Mouse (Mus musculus) gastrocnemius, postnatal 25 days (tissue): ENCODE results near the gene Stk11ip. TPM values are rescaled to one million over a fixed set of nuclear protein-coding genes. Genes with fewer than 3 reads are reported as not detected.

Source experiments
- DNase-seq: peaks from one replicate; pipeline ENCODE4 v3.0.0; 2022
- total RNA-seq, 2 experiments: library from RNA; stranded (reverse); gene quantifications; 1 replicate in 1 of 2; 2 replicates in 1 of 2; pipeline ENCODE4 v1.2.3; 2021

Stk11ip gene
- total RNA-seq, 2 experiments from 2014 or later: 5.3 to 5.6 TPM

DNA sequence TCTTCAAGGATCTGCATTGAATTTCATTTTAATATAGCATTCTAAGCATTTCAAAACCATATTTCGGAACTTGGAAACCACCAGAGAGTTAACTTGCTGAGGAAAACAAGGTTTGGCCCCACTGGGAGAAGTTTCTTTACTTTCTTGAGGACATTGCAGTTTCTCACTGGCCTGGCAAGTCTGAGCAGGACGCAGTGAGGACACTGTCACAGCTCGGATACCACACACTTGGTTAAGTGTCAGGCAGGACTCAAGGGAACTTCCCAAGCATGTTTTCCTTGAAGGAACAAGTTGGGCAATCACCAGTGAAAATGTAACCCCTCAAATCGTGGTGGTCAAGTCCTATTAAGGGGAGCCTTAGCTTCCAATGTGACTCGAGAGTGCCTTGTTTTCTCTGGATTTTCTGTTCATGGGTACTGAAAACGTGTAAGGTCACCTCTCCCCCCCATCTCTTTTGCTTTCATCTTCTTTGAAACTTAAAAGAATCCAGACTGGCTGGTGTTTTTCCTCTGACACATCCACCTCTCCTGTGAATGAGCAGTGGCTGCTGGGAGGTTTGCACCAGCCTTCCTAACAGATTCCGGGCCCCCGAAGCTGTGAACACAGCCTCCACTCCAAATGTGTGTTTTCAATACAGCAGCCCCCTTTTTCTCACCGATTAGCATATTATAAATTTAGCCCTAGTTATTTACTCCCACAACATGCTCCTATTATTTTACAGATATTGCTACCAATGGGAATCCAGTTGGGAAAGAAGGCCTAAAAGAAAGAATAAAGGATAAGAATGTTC lies 16.9 kb upstream of the Stk11ip start:
- no peak for DNase-seq

DNA sequence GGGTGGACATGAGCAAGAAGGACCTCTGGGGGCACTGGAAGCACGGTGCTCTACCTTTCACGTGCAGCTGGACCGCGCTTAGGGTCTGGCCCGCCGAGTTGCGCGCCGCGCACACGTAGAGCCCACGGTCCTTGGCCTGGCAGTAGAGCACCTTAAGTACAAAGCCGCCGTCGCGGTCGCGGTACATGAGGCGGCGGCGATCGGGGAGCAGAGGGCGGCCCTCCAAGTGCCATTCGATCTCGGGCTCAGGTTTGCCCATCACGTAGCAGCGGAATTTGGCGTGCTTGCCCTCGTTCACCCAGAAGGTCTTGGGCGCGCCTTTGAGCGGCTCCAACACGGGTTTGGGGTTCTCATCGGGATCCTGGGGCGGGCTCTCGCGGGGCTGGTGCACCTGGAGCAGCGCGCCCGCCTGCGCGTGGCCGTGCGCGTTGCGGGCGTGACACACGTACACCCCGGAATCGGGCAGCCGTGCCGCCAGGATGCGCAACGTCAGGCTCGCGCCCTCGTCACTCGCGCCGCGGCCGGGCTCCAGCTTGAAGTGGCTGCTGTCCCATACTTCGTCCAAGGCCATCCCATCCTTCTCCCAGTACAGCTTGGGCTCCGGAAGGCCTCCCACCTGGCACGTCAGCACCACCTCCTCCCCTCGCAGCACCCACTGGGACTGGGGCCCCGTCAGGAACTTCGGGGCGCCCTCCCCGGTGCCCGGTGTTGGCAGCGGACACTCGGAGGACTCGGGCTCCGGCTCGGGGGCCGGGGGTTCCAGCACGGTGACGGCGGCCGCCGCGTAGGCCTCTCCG lies 16.0 kb upstream of the Stk11ip start:
- peak; percentile 78 for DNase-seq

DNA sequence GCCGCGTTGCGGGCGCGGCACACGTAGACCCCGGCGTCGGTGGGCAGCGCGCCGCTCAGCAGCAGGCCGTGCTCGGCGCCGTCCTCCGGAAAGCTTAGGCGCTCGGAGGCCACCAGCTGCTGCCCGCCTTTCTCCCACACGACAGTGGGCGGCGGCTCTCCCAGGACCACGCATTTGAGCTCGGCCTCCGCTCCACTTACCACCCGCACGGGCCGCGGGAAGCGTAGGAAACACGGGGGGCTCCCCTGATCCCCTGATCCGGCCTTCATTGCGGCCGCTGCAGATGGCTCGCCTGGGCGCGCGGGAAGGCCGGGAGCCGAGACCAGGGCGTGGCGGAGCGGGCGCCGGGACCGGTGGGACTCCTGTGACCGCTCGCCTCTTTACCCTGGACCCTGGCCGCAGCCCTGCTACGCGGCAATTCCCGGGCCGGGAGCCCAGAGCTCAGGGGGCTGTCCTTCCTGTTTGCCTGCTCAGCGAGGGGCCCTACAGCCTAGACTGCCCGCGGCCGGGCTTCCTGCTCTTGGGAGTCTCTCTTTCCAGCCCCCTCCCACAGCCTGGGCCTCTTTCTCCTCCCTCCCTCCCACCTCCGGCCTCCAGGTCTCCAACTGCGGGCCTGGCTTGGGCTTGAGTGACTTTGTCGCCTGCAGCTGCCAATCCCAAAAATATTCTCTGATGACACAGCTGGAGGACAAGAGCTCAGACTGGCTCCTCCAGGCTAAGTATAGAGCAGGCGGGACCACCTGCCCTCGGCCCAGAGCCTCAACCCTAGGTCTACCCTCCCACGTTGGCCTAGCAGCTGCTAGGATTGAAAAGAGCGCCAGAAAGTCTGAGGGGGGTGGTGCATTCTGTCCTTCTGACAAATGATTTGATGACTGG lies 15.1 kb upstream of the Stk11ip start, which contains the start of gene Obsl1:
Gene Obsl1, minus strand, starts transcription at position 497 of the 876 bp plus-strand sequence.
- peak; percentile 81 for DNase-seq

DNA sequence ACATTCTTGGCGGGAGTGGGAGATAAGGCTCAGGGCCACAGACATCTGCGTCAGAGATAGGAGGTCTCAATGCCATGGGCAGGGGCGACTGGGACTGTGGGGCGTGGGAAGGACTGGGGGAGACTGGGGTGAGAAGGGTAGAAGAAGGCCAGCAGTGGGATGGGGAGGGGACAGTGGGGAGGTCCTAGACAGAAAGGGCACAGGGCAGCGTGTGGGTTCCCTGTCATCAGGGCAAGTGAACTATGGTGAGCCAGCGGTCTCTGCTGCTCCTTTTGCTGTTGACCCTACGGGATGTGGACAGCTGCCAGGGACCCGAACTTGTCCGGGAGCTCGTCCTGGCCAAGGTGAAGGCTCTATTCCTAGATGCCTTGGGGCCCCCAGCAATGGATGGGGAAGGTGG lies 14.3 kb upstream of the Stk11ip start, which contains the start of gene Inha:
Gene Inha, plus strand, starts transcription at position 72 of the 400 bp plus-strand sequence.
- DNase-seq: no peak

GRCm38 (mm10) chr1:75509586-75509985 lies 11.7 kb upstream of the Stk11ip start:
- no peak for DNase-seq

DNA sequence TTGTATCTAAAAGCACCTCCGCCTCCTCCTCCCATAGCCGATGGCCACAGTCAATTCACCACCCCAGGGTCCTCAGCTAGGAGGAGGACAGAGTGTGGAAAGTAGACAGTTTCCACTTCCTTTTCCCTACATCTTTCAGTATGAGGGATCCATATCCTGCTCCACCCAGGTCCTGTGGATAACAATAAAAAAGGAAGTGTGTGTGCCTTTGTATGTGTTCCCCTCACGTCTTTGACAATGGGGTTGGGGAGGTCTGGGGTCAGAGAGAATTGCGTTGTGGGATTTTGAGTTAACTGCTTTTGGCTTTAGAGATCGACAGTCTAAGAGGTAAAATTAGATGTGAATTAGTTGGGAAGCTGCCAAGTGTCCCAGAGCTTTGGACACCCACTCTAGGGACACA lies 11.2 kb upstream of the Stk11ip start:
- DNase-seq: no peak

GRCm38 (mm10) chr1:75511437-75512210 lies 9.7 kb upstream of the Stk11ip start:
- no peak for DNase-seq

- DNase-seq: no peak
Measured at GRCm38 (mm10) chr1:75512550-75512949, 8.8 kb upstream of the Stk11ip start.

DNA sequence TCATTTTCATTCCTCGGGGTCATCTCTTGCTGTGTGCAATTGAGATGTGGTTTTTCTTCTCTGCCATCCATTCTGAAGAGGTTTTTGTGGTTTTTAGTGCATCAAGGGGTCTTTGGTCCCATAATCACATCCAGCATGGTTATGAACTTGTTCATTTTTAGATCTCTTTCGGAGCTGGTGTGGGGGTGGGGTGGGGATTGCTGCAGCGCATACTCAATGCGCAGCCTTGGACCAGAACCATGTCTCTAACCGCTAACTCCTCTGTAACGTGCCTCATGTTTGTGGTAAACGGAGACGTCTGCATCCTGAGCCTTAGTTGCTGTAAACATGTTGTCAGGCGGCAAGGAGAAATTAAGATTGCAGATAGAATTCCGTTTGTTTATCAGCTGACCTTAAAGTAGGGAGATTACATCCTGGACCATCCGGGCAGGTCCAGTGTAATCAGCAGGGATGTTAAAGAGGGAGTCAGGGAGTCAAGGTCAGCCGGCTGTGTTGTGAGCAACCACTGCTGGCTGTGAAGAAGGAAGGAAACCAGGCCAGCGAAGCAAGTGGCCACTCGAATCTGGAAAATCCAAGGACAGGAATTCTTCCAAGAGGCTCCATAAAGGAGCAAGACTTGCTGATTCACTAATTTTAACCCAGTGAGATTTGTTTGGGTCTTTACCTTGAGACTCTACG lies 4.5 kb upstream of the Stk11ip start:
- no peak for DNase-seq

DNA sequence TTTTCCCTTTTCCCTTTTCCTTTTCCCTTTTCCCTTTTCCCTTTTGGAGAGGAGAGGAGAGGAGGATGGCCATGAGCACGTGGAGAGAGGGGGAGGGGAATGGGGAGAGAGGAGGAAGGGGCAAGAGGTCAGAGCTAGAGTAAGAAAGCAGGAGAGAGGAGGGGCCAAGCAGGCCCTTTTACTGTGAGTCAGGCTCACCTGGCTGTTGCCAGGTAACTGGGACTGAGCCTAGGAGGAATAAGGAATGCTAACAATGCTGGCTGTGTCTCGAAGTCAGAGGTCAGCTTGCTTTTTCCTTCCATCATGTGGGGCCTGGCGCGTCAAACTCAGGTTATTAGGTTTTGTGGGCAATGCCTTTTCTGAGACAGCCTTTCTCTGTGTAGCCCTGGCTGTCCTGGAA lies 3.3 kb upstream of the Stk11ip start:
- DNase-seq: no peak

- no peak for DNase-seq
Measured at GRCm38 (mm10) chr1:75518427-75518826, 2.9 kb upstream of the Stk11ip start.

- no peak for DNase-seq
Measured at GRCm38 (mm10) chr1:75519576-75519975, 1.8 kb upstream of the Stk11ip start.

- no peak for DNase-seq
Measured at GRCm38 (mm10) chr1:75524679-75525078, 3.4 kb downstream of the Stk11ip start.

- DNase-seq: no peak
Measured at GRCm38 (mm10) chr1:75530546-75530945, 9.2 kb downstream of the Stk11ip start.

DNA sequence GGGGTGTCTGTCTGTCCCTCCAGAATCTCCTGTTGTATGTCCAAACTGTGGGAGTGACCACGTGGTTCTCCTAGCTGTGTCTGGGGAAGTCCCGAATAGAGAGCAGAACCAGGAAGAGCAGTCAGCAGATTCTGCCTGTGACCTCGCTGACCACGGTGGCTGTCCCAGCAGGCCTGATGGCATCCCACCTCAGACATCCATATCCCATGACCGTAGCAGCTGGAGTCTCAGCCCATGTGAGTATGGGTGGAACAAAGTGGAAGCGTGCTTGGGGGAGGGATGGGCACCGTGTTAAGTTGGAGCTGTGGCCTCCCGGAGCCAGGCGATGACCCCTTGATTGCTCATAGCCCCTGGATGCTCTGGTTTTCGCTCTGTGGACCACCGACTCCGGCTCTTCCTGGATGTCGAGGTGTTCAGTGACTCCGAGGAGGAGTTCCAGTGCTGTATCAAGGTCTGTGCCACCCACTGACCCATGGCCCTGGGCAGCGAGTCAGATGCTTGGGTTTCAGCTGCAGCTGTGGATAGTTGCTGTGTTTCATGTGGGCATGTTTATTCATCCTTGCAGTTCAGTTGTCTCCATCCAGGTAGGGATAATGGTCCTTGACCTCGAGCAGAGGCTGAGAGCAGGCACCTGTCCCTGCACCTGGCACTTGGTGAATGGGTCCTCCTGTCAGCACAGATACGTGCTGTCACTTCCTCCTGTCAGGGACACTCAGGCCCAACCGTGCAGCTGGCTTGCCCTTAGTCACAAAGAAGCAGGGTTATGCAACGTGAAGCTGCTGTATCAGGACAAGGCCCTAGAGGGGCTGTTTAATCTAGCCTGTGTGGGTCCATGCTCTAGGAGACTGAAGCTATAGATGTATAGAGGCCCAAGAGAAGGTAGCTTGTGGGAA lies 11.2 kb downstream of the Stk11ip start:
- DNase-seq: no peak

- no peak for DNase-seq
Measured at GRCm38 (mm10) chr1:75533325-75534252, 12.3 kb downstream of the Stk11ip start.

DNA sequence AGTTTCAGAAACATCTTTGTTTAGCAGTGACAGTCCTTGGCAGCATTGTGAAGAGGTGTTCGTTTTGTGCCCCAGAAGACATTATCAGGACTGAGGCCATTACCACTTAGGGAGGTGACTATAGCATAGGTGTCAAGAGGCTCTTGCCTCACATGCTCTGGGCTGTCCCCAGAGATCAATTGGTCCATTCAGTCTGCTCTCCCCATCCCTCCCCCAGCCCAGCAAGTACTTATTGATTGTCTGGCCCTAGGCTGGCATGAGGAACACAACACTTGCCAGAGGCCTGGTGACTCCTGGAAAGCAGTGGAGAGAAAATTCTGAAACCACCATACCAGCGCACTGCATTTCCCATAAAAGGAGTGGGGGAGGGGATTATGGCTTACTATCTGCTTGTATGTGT lies 16.3 kb downstream of the Stk11ip start:
- DNase-seq: no peak

GRCm38 (mm10) chr1:75538597-75539190 lies 17.4 kb downstream of the Stk11ip start:
- DNase-seq: no peak
